Mouse (Mus musculus): ENCODE results near the gene Senp6.

DNA sequence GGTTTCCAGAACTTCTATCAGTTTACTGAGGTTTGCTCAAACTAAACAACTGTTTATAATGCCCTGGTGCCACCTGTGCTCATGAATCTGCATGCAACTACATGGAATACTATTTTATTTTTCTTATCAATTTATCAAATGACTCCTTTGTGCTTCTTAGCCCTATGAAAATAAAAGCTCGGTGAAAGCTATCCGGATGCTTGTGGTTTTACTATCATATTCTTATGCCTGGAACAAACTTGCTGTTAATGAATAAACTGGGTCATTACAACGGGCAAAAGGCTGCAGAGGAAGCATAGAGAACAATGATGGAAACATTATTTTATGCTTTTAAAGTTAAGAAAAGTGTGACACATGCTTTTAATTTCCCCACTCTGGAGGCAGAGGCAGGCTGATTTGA is 3.3 kb downstream of the Senp6 start:
- TF ChIP-seq CTCF (IDR thresholded peaks at IDR 0.05; ENCODE audit: low read depth) (no peak), EP300 (IDR thresholded peaks at IDR 0.05; ENCODE audit: low read depth) (no peak)

All from liver, embryonic 14.5 days (tissue).